Mouse (Mus musculus) liver, embryonic 11.5 days (tissue): ENCODE data around the gene Slc35e1. TPM values are rescaled to one million over a fixed set of nuclear protein-coding genes. Genes with fewer than 3 reads are reported as not detected.

Experiments used
- ATAC-seq: fragments of 200-750 bp; cut with Nextera tagmentation; replicated peaks from 2 replicates; pipeline ENCODE4 v1.8.0; 2017; ENCODE audit warnings: moderate number of reproducible peaks, mild to moderate bottlenecking, moderate TSS enrichment, moderate library complexity; ENCODE audit not compliant: low FRiP score
- DNase-seq: peaks from one replicate; pipeline ENCODE4 v3.0.0-alpha.2; 2017; ENCODE audit warnings: low spot score
- H3K27ac ChIP-seq: fragments of 300-500 bp; sonication (generic); 2 replicates; pipeline ENCODE4 v1.5.1; 2014; ENCODE audit warnings: mild to moderate bottlenecking, low read depth, low read length, control low read depth
- H3K27me3 ChIP-seq: fragments of 300-500 bp; sonication (generic); replicated peaks from 2 replicates; pipeline ENCODE4 v1.6.1; 2014; ENCODE audit warnings: low read length, mixed read lengths; ENCODE audit not compliant: control insufficient read depth, insufficient read depth
- H3K36me3 ChIP-seq: fragments of 300-500 bp; sonication (generic); 2 replicates; pipeline ENCODE4 v1.6.1; 2014; ENCODE audit warnings: mild to moderate bottlenecking, low read length, moderate library complexity, mixed read lengths; ENCODE audit not compliant: control insufficient read depth, insufficient read depth
- H3K4me1 ChIP-seq: fragments of 300-500 bp; sonication (generic); replicated peaks from 2 replicates; pipeline ENCODE4 v1.6.1; 2014; ENCODE audit warnings: low read length, mixed read lengths; ENCODE audit not compliant: control insufficient read depth, insufficient read depth
- H3K4me2 ChIP-seq: fragments of 300-500 bp; sonication (generic); 2 replicates; pipeline ENCODE4 v1.6.1; 2014; ENCODE audit warnings: mild to moderate bottlenecking, control low read depth, moderate library complexity
- H3K4me3 ChIP-seq: fragments of 300-500 bp; sonication (generic); 2 replicates; pipeline ENCODE4 v1.5.1; 2014; ENCODE audit warnings: low read depth, low read length, control low read depth
- H3K9ac ChIP-seq: fragments of 300-500 bp; sonication (generic); 2 replicates; pipeline ENCODE4 v1.6.1; 2014; ENCODE audit warnings: low read depth, low read length, control low read depth
- H3K9me3 ChIP-seq: fragments of 300-500 bp; sonication (generic); 2 replicates; pipeline ENCODE4 v1.6.1; 2016; ENCODE audit warnings: low read length, inconsistent platforms, mixed read lengths; ENCODE audit not compliant: control insufficient read depth
- WGBS: fragments of 180-500 bp; shearing (Covaris S2); extraction: QIAGEN DNeasy Blood & Tissue Kit; methylation state at CpG from one replicate; pipeline ENCODE4 v1.1.7; 2014; 5-methylcytosine and 5-hydroxymethylcytosine counted together
- polyA plus RNA-seq: library from polyadenylated mRNA; unstranded; fragments of >200 nt; fragmentation: Nextera tagmentation; extraction: Ambion mirVana; gene quantifications from 2 replicates; pipeline ENCODE4 v1.2.1, GENCODE M21; 2014

The Slc35e1 gene
- polyA plus RNA-seq, 1 experiment from 2014 or later = 18.1 TPM

GRCm38 (mm10) chr8:72469984-72470383, 22.4 kb downstream of the Slc35e1 start:
- Histone ChIP-seq H3K9me3 (no peaks in the 10 kb centered on the region), H3K4me3 (no peak overlapping the region), H3K27me3 (no peaks in the 10 kb centered on the region), H3K27ac (no peak overlapping the region), H3K4me1 (peaks cover 10% of the 10 kb centered on the region; the same call in 1 of the 2 replicates), H3K9ac (no peak overlapping the region), H3K36me3 (peaks cover 76% of the 10 kb centered on the region), H3K4me2 (no peak overlapping the region)
- ATAC-seq (no peak), DNase-seq (no peak)
- WGBS = 92% methylated on average over 8 of the region's 8 CpGs

- no peaks in the 10 kb centered on the region for H3K9me3 ChIP-seq
- ATAC-seq = no peak
- no peaks in the 10 kb centered on the region for H3K27me3 ChIP-seq
- no peak overlapping the region for H3K9ac ChIP-seq
- no peak overlapping the region for H3K4me3 ChIP-seq
- no peak for DNase-seq
- peaks cover 81% of the 10 kb centered on the region for H3K36me3 ChIP-seq
- peaks cover 9% of the 10 kb centered on the region; the same call in 1 of the 2 replicates for H3K4me1 ChIP-seq
- no peak overlapping the region for H3K4me2 ChIP-seq
- H3K27ac ChIP-seq = no peak overlapping the region
- 88% methylated on average over 2 of the region's 2 CpGs for WGBS
Measured at GRCm38 (mm10) chr8:72469243-72469642, 23.2 kb downstream of the Slc35e1 start.

GRCm38 (mm10) chr8:72464211-72464610, 28.2 kb downstream of the Slc35e1 start:
- H3K4me3 ChIP-seq = no peak overlapping the region
- H3K9ac ChIP-seq = no peak overlapping the region
- H3K27ac ChIP-seq = no peak overlapping the region
- no peaks in the 10 kb centered on the region for H3K9me3 ChIP-seq
- WGBS = 97% methylated on average over 10 of the region's 10 CpGs
- H3K36me3 ChIP-seq = peaks cover 90% of the 10 kb centered on the region
- no peaks in the 10 kb centered on the region for H3K4me1 ChIP-seq
- H3K27me3 ChIP-seq = no peaks in the 10 kb centered on the region
- DNase-seq (no peak), ATAC-seq (no peak)
- no peak overlapping the region for H3K4me2 ChIP-seq

- DNase-seq (no peak), ATAC-seq (no peak)
- Histone ChIP-seq H3K4me1 (no peaks in the 10 kb centered on the region), H3K9me3 (no peaks in the 10 kb centered on the region), H3K27ac (no peak overlapping the region), H3K36me3 (peaks cover 52% of the 10 kb centered on the region), H3K27me3 (no peaks in the 10 kb centered on the region), H3K9ac (no peak overlapping the region), H3K4me2 (no peak overlapping the region), H3K4me3 (no peak overlapping the region)
- WGBS = 85% methylated on average over 4 of the region's 4 CpGs
Measured at GRCm38 (mm10) chr8:72459881-72460533, 32.4 kb downstream of the Slc35e1 start.

GRCm38 (mm10) chr8:72458457-72458856, 34.0 kb downstream of the Slc35e1 start:
- Histone ChIP-seq H3K9ac (no peak overlapping the region), H3K4me2 (no peak overlapping the region), H3K9me3 (0 out of 2 replicates have a peak, but pooled peaks cover 1% of the 10 kb centered on the region), H3K4me1 (no peaks in the 10 kb centered on the region), H3K36me3 (peaks cover 46% of the 10 kb centered on the region), H3K27me3 (no peaks in the 10 kb centered on the region), H3K4me3 (no peak overlapping the region), H3K27ac (no peak overlapping the region)
- no peak for DNase-seq
- no peak for ATAC-seq
- WGBS = 85% methylated on average over 6 of the region's 6 CpGs

GRCm38 (mm10) chr8:72457806-72458205, 34.6 kb downstream of the Slc35e1 start:
- peaks cover 45% of the 10 kb centered on the region for H3K36me3 ChIP-seq
- no peak for ATAC-seq
- H3K4me3 ChIP-seq = no peak overlapping the region
- H3K4me2 ChIP-seq = no peak overlapping the region
- 92% methylated on average over 3 of the region's 3 CpGs for WGBS
- H3K27me3 ChIP-seq = no peaks in the 10 kb centered on the region
- H3K9me3 ChIP-seq = 0 out of 2 replicates have a peak, but pooled peaks cover 3% of the 10 kb centered on the region
- no peaks in the 10 kb centered on the region for H3K4me1 ChIP-seq
- H3K9ac ChIP-seq = no peak overlapping the region
- no peak for DNase-seq
- no peak overlapping the region for H3K27ac ChIP-seq

- Histone ChIP-seq H3K36me3 (peaks cover 29% of the 10 kb centered on the region), H3K27me3 (no peaks in the 10 kb centered on the region), H3K4me2 (no peak overlapping the region), H3K4me1 (peaks cover 6% of the 10 kb centered on the region), H3K9me3 (0 out of 2 replicates have a peak, but pooled peaks cover 3% of the 10 kb centered on the region), H3K4me3 (no peak overlapping the region), H3K9ac (no peak overlapping the region), H3K27ac (no peak overlapping the region)
- WGBS = 81% methylated on average over 4 of the region's 4 CpGs
- DNase-seq = no peak
- no peak for ATAC-seq
Measured at GRCm38 (mm10) chr8:72455317-72455716, 37.1 kb downstream of the Slc35e1 start.

- DNase-seq (no peak), ATAC-seq (no peak)
- Histone ChIP-seq H3K9ac (no peak overlapping the region), H3K4me3 (no peak overlapping the region), H3K4me2 (no peak overlapping the region), H3K27ac (no peak overlapping the region), H3K27me3 (no peaks in the 10 kb centered on the region), H3K4me1 (peaks cover 6% of the 10 kb centered on the region), H3K9me3 (0 out of 2 replicates have a peak, but pooled peaks cover 3% of the 10 kb centered on the region), H3K36me3 (peaks cover 26% of the 10 kb centered on the region; the same call in 1 of the 2 replicates)
- WGBS = 97% methylated on average over 2 of the region's 2 CpGs
Measured at GRCm38 (mm10) chr8:72453904-72454303, 38.5 kb downstream of the Slc35e1 start.

GRCm38 (mm10) chr8:72451516-72451915, 40.9 kb downstream of the Slc35e1 start:
- peak; percentile 69 for ATAC-seq

More at GRCm38 (mm10) chr8:72451516-72451915, 40.9 kb downstream of the Slc35e1 start:
- Histone ChIP-seq H3K4me2 (no peak overlapping the region), H3K27me3 (no peaks in the 10 kb centered on the region), H3K4me3 (no peak overlapping the region), H3K9ac (no peak overlapping the region), H3K36me3 (peaks cover 32% of the 10 kb centered on the region; the same call in 1 of the 2 replicates), H3K9me3 (0 out of 2 replicates have a peak, but pooled peaks cover 3% of the 10 kb centered on the region), H3K27ac (no peak overlapping the region), H3K4me1 (peaks cover 6% of the 10 kb centered on the region)
- 61% methylated on average over 8 of the region's 8 CpGs for WGBS
- no peak for DNase-seq
